Mouse (Mus musculus) heart, adult 10 weeks (tissue): ENCODE measurements around the gene Lrrc4b. TPM values are rescaled to one million over a fixed set of nuclear protein-coding genes. Genes with fewer than 3 reads are reported as not detected.

Experiments used
- polyA plus RNA-seq: library from polyadenylated mRNA; stranded (reverse); fragments of 350-450 nt; fragmentation: Illumina TruSeq; extraction: RNeasy Lipid Tissue Mini Kit (QIAGEN cat#74804); gene quantifications from one replicate; pipeline ENCODE4 v1.2.3, GENCODE M21; 2014; ENCODE audit warnings: low read depth, low replicate concordance

Gene Lrrc4b
- 11.4 TPM for polyA plus RNA-seq

GRCm38 (mm10) chr7:44428968-44429521, at the start of gene Lrrc4b:
TSS of gene Lrrc4b (plus strand) at chr7:44429018.

DNA sequence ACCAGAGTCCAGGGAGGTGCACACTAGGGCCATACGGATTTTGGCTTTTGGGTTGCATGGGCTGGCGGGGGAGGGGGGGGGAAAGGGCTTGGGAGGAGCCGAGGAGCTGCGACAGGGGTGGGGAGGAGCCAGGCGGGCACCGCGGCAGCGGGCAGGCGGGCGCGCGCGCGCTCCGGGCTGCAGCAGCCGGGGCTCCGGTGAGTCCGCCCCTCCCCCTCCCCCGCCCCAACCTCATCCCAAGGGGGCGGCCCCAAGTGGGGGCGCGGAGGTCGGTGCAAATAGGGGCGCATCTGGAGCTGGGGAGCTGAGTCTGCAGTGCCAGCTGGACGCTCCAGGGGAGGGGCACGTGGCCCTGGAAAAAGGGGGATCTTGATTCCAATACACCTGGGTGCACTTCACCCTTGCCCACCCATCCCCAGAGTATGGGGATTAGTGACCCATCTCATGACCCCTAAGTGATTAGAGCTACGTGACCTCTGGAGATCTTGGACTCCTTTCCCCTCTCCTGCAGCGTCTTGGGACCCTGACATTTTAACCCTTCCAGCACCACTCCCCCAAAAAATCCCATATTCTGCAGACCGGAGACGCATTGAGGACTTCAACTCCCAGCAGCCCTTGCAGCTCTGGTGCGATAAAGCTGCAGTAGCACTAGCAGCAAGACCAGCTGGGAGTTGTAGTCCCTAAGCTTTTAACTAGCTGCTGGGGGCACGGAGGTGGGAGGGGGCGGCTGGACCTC, 44.7 kb upstream of the Lrrc4b start, which contains the start of gene Syt3:
Syt3 (plus strand) TSS at position 123 of the 736 bp plus-strand sequence.

GRCm38 (mm10) chr7:44385720-44386119, 43.1 kb upstream of the Lrrc4b start, which contains the start of gene 1700008O03Rik:
TSS of gene 1700008O03Rik (minus strand) at chr7:44385820.

GRCm38 (mm10) chr7:44465111-44465510, 36.3 kb downstream of the Lrrc4b start, which contains the start of gene Aspdh:
TSS of gene Aspdh (plus strand) at chr7:44465391.

GRCm38 (mm10) chr7:44467811-44468411, 39.1 kb downstream of the Lrrc4b start, which contains the start of gene Josd2:
TSS of gene Josd2 (plus strand) at chr7:44467980.

GRCm38 (mm10) chr7:44495992-44496770, 67.4 kb downstream of the Lrrc4b start, which contains the start of the genes Emc10 and Fam71e1:
TSS of gene Emc10 (minus strand) at chr7:44496529.
TSS of gene Fam71e1 (plus strand) at chr7:44496581.

Other genes starting within 250 kb of the Lrrc4b start
- gene Klk1b24, start 240.8 kb upstream of the Lrrc4b start, polyA plus RNA-seq, result not detected
- not detected for gene Klk1b3, start 230.8 kb upstream of the Lrrc4b start, polyA plus RNA-seq
- not detected for gene Klk1b4, start 221.6 kb upstream of the Lrrc4b start, polyA plus RNA-seq
- not detected for gene Klk1b5, start 213.1 kb upstream of the Lrrc4b start, polyA plus RNA-seq
- gene Klk1, start 203.7 kb upstream of the Lrrc4b start, polyA plus RNA-seq, result not detected
- gene Gm36864, start 192.8 kb upstream of the Lrrc4b start, polyA plus RNA-seq, result not detected
- gene 1700028J19Rik, start 182.3 kb upstream of the Lrrc4b start, polyA plus RNA-seq, result 0.68 TPM
- gene 2410002F23Rik, start 182.3 kb upstream of the Lrrc4b start, polyA plus RNA-seq, result 18.5 TPM
- not detected for gene Acp4, start 171.6 kb upstream of the Lrrc4b start, polyA plus RNA-seq
- gene Gm15517, start 167.6 kb upstream of the Lrrc4b start, polyA plus RNA-seq, result not detected
- gene Clec11a, start 122.1 kb upstream of the Lrrc4b start, polyA plus RNA-seq, result 1.3 TPM
- 1.0 TPM for gene Shank1, start 118.8 kb upstream of the Lrrc4b start, polyA plus RNA-seq
- gene Syt3, start 44.9 kb upstream of the Lrrc4b start, polyA plus RNA-seq, result 2.6 TPM
- gene 1700008O03Rik, start 43.2 kb upstream of the Lrrc4b start, polyA plus RNA-seq, result not detected
- gene Aspdh, start 36.4 kb downstream of the Lrrc4b start, polyA plus RNA-seq, result 0.73 TPM
- gene Josd2, start 39.0 kb downstream of the Lrrc4b start, polyA plus RNA-seq, result 151 TPM
- 83.3 TPM for gene Emc10, start 67.5 kb downstream of the Lrrc4b start, polyA plus RNA-seq
- 2.0 TPM for gene Fam71e1, start 67.6 kb downstream of the Lrrc4b start, polyA plus RNA-seq
- gene Mybpc2, start 95.6 kb downstream of the Lrrc4b start, polyA plus RNA-seq, result 13.4 TPM
- gene Spib, start 103.1 kb downstream of the Lrrc4b start, polyA plus RNA-seq, result 0.31 TPM
- 8.1 TPM for gene Pold1, start 119.8 kb downstream of the Lrrc4b start, polyA plus RNA-seq
- gene Nr1h2, start 124.9 kb downstream of the Lrrc4b start, polyA plus RNA-seq, result 66.6 TPM
- 0.68 TPM for gene Napsa, start 143.4 kb downstream of the Lrrc4b start, polyA plus RNA-seq
- 2.5 TPM for gene Kcnc3, start 161.6 kb downstream of the Lrrc4b start, polyA plus RNA-seq
- gene Myh14, start 241.8 kb downstream of the Lrrc4b start, polyA plus RNA-seq, result 60.7 TPM